Mouse (Mus musculus): ENCODE measurements around the gene Izumo2.

Gene Izumo2

DNA sequence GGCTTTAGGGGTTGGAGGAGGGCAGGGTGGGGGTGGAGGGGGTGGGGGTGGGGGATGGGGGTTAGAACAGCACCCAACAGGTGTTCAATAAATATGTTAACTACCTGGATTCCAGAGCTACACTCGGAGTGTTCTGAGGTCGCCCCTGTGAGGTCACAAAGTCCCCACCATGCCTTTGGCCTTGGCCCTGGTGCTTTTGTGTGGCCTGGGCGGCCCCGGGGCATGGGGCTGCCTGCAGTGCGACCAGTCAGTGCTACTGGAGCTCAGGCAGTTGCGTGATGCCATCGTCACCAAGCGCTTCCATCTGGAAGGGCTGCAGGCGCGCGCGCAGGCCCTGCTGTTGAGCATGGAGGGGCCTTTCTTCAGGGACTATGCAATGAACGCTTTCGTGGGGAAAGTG is at the start of gene Izumo2:
Izumo2 (plus strand) TSS at position 169 of the 400 bp plus-strand sequence.
- no peak for DNase-seq

DNA sequence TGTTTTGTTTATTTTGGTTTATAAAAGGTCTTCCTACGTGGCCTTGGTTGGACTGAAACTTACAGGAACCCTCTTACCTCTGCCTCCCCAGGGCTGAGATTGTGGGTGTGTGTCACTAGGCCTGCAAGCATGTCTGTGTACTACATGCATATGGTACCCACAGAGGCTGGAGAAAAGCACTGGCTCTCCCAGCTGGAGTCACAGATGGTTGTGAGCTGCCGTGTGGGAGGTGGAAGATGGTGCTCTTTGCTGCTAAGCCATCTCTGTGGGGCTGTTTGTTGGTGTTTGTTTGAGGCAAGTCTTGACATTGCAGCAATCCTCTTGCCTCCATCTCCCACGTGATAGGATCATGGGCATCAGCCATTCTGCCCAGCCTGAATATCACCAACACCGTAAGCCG is 47.3 kb upstream of the Izumo2 start:
- DNase-seq, result no peak

DNA sequence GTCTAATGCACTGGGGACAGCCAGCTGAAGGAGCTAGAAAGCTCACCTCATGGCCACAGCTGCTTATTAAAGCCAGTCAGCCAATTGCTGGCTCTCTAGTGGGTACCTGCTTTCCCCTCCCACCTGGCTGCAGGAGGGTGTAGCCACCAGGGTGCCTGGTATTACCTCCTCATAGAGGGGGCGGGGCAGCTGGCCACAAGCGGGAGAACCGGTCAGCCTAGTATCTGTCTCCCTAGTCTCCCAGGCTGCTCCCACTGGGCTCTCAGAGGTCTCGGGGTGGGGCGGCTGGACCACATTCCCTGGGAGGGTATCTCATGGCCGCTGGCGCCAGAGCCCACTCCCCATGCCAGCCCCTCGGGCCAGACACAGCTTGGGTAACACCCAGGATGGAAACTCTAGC is 46.4 kb upstream of the Izumo2 start:
- DNase-seq, result peak; percentile 84

DNA sequence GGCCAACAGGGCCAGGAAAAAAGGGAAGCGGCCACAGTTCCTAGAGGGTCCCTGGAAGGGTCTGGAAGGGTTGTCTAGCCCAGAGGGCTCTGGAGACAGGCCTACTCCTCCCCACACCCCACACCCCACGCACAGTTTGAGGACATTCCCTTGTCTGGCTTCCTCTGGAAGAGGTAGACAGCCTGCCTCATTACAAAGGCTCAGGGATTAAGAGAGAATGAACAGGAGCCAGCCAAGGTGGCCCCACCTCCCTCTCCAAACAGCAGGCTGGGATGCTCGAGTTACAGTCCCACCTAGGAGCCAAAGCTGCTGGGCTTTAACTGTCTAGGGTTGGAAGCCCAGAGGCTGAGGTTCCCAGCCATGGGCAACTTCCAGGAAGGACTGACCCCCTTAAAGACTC is 46.0 kb upstream of the Izumo2 start:
- DNase-seq, result peak; percentile 39

DNA sequence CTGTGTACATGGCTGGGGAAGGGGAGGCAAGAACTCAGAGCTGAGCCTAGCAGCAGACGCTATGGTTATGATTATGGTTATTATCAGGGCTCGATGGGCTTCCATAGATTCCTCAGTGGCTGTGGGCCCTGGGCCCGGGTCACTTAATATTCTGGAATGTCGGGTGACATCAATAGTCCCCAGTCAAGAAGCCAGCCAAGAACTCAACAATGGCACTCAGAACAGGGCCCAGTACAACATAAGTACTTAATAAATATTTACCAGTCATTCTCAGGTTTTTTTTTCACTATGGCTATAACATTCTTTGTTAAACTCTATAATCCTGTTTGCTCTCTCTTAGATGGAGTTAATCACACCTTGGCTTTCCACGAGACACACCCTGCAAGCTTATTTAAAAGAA is 45.0 kb upstream of the Izumo2 start:
- DNase-seq, result peak; percentile 64

DNA sequence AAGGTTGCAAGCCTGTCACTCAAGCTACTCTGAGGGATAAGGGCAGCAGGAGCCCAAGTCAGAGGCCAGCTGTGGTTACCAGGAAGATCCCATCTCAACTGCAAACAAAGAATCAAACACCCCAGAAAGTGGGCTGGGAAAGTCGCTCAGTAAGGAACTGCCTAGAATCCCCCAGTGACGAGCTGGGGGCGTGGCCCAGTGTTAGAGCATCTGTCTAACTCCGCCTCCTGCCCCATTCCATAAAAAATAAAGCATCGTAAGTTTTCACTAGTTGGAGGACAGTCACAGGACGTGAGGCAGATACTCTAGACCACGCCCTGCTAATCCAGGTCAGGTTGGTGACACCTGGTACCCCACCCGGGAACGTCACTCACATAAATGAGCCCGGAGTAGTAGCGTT is 43.8 kb upstream of the Izumo2 start:
- no peak for DNase-seq

DNA sequence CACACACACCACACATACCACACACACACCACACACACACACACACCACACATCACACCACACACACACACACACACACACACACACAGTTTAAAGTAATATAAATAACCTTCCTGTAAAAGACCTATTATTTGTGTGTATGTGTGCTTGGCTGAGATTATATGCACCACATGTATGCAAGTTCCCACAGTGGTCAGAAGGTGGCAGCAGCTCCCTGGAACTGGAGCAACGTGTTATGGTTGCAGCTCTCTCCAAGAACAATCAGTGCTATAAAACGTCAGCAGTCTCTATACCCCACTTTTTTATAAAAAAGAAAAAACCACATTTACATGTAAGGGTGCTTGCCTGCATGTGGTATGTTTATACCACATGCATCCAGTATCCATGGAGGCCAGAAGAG is 42.1 kb upstream of the Izumo2 start:
- DNase-seq, result peak; percentile 38

DNA sequence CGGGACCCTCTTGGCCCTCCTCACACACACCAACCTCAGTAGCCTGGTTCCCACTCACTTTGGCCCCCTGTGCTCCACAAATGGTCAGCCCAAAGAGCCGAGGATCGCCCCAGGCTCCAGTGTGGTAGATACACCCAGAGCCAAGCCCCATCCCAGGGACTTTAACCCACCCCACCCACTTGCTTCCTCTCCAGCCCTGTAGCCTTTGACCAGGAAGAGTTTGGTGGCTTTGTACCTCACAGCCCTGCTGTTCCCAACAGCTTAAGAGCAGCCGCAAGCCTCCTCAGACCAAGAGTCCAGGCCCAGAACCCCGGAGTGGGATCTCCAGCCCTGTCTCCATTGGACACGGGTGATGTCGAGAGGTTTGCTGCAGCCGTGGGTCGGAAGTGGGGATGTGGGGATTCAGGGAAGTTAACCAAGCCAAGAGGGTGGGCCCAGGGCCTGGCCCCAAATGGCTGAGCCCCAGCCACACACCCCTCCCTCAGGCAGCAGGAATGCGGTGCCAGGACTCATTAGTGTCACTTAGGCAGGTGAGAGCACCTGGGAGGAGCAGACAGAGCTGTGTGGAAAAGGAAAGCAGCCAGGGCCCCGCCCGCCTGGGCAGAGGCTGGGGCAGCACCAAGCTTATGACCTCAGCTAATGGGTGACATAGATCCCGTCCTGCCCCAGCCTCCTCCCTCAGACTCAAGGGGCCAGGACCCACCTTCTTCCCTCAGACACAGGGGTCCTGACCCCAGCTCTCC is 40.4 kb upstream of the Izumo2 start:
- DNase-seq, result peak; percentile 68

DNA sequence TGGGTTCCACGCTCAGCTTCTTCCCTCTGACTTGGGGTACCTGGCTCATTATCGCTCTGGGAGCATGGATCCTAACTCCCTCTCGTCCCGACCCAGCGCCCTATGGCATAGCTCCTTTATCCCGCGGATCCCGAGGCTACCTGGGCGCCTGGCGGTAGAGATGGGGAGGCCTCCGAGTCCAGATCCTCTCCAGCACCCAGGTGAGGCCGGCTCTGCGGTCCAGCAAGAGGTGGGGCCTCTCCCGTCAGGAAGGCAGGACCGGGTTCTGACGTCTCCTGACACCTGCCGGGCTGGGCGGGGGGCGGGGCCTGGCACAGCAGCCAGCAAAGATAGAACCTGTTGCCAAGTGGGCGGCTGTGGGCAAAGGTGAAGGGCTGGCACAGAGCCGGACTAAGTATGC is 39.4 kb upstream of the Izumo2 start:
- peak; percentile 71 for DNase-seq

DNA sequence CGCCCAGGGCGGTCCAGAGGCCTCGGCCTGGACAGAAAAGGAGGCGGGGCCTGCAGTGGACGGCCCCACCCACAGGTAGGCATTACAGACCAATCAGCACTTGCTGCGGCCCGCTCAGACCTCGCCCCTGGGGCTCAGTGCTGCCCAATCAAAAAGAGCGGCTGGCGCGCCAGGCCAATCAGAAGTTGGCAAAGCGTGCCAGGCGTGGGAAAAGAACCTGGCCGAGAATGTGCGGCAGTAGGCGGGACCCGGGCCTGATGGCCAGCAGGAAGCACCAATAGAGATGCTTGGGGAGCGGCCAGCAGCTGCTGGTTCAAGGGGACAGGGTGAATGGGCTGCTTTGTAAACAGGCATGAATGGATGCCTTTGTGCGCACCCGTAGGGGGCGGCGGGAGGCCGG is 37.7 kb upstream of the Izumo2 start, which contains the start of gene Myh14:
Myh14 (minus strand) TSS at position 41 of the 400 bp plus-strand sequence.
- DNase-seq, result peak; percentile 89

DNA sequence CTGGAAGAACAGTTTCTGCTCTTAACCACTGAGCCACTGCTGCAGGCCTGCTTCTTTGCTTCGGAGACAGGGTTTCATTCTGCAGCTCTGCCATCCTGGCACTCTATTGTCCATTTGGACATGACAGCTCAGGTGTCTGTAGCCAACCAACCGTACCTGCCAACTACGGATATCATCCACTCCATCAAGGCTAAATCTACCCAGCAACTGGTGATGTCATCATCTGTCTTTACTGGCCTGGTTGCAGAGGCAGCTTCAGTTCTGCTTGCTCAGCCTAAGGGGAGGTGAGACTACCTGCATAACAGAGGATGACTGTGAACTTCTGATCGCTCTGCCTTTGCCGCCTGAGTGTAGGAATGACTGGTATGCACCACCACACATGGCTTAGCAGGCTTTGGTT is 36.3 kb upstream of the Izumo2 start:
- DNase-seq, result peak; percentile 45

DNA sequence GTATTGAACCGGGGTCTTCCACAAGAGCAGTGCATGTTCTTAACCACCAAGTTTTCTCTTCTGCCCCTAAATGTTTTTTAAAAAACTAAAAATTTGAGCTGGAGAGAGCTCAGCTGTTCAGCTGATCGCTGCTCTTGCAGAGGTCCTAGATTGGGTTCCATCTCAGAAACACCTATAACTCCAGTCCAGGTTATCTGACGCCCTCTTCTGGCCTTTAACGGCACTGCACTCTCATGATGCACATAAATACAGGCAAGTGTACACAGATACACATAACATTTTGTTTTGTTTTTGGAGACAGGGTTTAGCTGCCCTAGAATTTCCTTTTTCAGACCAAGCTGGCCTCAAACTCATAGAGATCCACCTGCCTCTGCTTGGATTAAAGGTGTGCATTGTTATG is 34.0 kb upstream of the Izumo2 start:
- no peak for DNase-seq

DNA sequence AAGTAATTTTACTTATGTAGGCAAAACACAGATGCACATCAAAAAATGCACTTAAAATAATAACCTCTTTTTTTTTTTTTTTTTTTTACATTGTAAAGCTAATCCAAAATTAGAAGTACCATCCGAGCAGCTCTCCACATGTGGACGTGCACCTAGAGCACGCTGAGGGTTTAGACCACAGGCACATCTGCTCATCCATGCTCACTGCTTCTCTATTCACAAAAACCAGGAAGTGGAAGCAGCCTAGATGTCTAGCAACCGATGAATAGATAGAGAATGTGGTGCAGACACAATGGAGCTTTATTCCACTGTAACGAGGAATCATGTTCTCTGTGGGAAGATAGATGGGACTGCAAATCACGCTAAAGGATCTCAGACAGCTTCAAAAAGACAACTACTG is 33.4 kb upstream of the Izumo2 start:
- no peak for DNase-seq

DNA sequence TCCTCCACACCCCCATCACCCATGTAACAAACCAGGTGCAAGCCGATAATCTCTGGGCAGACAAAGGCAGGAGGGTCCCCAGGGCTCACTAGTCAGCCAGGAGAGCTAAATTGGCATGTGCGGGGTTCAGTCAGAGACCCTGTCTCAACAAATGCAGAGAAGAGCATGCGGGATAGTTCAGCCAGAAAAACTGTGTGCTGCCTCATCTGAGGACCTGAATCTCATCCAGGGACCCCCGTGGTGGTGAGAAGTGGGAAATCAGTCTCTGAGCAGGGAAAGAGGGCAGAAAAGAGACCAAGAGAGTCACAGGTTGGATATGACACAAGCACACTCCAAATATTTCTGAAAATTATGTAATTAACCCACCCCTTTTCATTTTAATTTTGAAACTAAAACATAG is 32.4 kb upstream of the Izumo2 start:
- DNase-seq, result no peak

DNA sequence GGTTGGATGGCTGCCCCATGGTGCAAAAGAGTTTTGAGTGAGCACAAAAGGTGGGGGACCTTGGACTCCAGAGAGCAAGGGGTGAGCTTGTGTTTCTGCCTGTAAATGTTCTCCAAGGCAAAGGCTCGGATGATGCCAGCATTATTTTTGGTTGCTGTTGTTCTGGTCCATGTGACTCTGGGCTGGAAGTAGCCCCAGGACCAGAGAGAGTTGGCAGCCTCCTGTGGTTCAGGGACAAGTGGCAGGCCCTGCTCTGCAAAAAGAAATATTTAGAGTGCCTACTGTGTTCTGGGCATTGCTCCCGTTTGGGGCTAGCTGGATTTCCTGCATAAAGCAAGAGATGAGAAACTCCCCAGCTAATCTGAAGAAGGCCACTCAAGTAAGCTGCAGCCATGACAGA is 31.9 kb upstream of the Izumo2 start:
- DNase-seq, result no peak

DNA sequence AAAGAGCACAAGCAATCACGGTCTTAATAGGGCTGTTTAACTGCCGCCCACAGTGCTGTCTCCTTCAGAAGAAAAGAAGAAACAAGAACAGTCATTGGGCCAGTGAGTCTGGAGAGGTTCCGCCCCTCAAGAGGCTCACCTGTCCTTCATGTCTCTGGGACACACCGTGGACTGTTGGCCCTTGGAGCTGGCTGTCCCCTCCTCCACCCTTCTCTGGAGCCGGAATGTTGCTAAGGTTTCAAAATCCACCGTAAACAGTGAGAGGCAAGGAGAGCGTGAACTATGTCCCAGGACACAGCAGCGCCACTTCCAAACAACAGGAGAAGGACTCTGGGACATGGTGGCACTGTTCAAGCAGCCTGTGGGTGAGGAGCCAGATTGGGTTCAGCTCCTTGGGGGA is 24.9 kb upstream of the Izumo2 start:
- peak; percentile 77 for DNase-seq

DNA sequence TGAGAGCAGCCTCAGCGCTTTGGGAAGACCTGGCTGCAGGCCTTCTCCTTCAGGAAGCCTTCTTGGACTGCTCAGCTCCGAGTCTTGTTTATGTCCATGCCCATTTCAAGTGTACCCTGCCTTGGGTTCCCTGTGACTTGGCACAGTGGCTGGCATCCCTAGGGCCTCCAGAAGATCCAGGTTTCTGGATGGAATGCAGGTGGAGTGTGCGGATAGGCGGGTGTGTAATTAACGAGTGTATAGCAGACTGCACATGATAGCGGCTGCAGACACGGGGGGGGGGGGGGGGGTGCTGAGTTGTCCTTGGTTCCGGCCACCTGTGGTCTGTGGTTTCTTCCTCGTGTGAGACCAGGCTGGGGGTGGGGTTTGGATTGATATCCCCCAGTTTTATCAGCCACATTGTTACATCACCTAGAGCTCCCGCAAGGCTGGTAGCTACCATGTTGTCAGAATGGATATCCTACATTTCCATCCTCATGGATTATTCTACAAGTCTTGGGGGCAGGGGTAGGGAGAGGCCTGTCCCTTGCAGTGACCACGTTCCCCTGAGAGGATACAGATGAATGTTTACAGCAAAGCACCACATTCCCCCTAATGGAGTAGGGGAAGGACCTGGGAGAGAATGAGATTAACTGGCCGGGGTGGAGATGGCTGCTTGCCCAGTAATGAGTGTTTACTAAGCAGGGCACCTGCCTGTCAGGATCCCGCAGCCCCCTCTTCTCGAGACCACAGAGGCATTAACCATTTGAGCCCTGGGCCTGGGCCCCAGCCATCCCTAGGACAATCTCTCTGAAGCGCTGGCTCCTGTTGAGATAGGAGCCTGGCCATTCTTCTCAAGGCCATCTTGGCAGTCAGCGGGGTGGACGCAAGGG is 22.8 kb upstream of the Izumo2 start:
- peak; percentile 79 for DNase-seq

DNA sequence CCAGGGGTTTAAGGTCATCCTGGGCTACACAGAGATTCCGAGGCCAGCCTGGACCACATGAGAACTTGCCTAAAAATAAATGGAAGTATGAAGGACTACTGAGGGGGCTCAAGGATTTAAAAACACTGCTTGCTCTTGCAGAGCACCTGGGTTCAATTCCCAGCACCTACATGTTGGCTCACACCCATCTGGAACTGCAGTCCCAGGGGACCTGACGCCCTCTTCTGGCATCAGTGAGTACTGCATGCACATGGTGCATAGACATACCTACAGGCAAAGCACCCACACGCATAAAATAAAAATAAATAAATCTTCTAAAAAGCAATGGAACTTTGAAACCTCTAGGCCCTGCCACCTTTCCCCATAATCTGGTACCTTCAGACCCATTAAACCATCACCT is 19.7 kb upstream of the Izumo2 start:
- no peak for DNase-seq

DNA sequence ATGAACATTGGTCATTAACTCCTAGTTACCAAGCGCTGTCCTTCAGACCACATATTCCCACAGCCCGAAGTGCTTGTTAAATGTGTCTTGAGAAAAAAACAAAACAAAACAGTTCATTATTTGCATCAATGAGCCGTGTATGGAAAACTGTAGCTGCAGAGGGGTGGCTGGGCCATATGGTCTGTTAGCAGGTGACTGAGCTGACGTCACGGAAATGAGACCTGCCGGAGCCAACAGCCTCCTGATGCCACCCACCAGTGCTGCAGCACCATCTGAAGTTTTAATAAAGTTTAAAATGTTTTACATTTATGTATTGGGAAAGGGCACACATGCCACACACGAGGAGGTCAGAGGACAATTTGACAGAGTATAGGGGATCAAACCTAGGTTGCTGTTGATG is 19.2 kb upstream of the Izumo2 start:
- no peak for DNase-seq

DNA sequence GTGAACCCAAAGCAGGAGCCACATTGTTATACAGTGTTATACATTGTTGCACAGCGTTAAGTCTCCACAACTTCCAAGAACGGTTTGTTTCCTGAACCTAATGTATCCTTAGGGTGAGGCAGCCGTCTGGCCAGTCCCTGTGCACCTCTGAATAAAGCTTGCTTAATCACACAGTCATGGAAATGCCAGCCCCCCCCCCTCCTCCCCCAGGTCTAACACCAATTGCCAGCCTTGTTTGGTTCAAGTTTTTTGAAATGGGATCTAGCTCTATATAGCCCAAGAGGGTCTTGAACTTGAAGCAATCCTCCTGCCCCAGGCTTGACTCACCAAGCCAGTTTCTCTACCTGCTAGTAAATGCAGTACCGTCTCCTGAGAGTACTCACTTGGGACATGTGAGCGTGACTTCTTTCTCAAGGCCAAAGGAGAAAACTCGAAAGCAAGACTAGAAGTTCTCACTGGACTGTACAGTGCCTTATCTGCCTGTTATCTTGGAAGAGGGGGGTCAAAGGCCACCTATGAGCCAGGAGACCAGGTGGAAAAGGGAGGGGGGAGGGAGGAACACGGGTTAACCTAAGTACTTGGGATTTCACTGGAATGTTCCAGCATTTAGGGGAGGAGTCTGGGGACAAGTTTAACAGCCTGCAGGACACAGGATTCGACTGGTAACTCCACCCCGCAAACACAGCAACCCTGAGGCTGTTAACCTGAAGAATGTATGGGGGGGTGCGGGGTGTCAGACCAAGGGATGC is 14.9 kb upstream of the Izumo2 start:
- peak; percentile 47 for DNase-seq

DNA sequence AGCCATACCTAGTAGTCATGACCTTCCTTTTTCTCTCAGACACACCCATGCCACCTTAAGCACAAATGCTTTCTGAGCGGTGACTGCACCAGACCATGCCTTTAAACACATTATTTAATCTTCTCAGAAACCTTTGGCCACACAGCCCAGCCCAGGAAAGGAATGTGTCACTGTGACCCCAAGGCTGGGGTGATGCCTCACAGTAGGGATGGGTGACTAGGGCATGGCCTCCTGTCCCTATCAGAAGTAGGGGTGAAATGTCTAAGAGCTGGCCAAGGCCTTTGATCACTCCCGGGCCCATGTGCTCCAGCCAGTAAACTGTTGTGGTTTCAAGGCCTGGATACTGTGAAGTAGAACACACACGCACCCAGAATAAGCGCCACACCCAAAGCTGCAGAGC is 13.3 kb upstream of the Izumo2 start:
- DNase-seq, result no peak

DNA sequence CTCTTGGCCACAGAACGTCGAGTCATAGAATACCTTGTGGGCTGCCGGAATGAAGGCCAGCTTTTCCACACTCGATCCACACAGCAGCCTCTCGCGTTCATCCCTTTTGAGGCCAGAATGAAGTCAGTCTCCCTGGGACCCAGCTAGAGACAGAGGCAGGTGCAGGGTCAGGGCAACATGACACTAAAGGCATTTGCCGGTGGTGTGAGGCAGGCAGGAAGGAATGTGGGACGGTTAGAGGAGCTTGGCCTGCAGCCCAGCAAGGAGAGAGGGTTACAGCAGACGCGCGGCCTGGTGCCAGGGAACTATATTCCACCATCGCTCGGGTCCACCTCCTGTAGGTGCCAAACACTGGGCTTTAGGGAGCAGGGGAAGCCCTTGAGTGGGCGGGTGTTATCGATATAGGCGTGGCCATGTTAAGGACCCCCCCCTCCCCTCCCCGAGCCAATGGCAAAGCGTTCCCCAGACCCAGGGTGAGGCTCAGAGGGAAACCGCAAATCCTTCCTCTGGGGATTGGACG is 11.3 kb upstream of the Izumo2 start:
- peak; percentile 73 for DNase-seq

DNA sequence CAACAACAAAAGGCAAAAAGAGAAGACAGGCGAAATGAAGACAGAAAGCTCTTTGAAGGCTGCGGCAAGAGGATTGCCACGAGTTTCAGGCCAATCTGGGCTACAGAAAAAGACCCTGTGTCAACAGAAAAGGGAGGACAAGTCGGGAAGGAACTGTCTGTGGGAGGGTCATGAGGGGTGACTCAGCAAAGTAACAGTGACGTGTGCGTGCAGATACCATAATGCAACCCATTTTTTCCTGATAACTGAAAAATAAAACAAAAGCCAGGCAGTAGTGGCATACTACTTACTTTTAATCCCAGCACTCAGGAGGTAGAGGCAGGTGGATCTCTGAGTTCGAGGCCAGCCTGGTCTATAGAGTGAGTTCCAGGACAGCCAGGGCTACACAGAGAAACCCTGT is 10.6 kb upstream of the Izumo2 start:
- no peak for DNase-seq
